Mouse (Mus musculus) midbrain, embryonic 16.5 days (tissue): Measurements from ENCODE around the gene Tanc1. TPM values are rescaled to one million over a fixed set of nuclear protein-coding genes. Genes with fewer than 3 reads are reported as not detected.

Experiments
- ATAC-seq: fragments of 200-750 bp; cut with Nextera tagmentation; 2 replicates; pipeline ENCODE4 v1.8.0; 2017; ENCODE audit warnings: moderate TSS enrichment
- H3K27ac ChIP-seq: fragments of 300-500 bp; sonication (generic); 2 replicates; pipeline ENCODE4 v1.5.1; 2014; ENCODE audit warnings: mild to moderate bottlenecking, low read length, mixed read lengths
- H3K27me3 ChIP-seq: fragments of 300-500 bp; sonication (generic); 2 replicates; pipeline ENCODE4 v1.6.1; 2014; ENCODE audit warnings: low read depth, low read length, mixed read lengths; ENCODE audit not compliant: control insufficient read depth, insufficient read depth
- H3K36me3 ChIP-seq: fragments of 300-500 bp; sonication (generic); 2 replicates; pipeline ENCODE4 v1.6.1; 2014; ENCODE audit warnings: mild to moderate bottlenecking, low read length, moderate library complexity, mixed read lengths; ENCODE audit not compliant: control insufficient read depth, insufficient read depth
- H3K4me1 ChIP-seq: fragments of 300-500 bp; sonication (generic); 2 replicates; pipeline ENCODE4 v1.6.1; 2014; ENCODE audit warnings: mild to moderate bottlenecking, low read length, mixed read lengths; ENCODE audit not compliant: control insufficient read depth, insufficient read depth
- H3K4me2 ChIP-seq: fragments of 300-500 bp; sonication (generic); 2 replicates; pipeline ENCODE4 v1.6.1; 2014; ENCODE audit warnings: mild to moderate bottlenecking, low read length, mixed read lengths
- H3K4me3 ChIP-seq: fragments of 300-500 bp; sonication (generic); 2 replicates; pipeline ENCODE4 v1.5.1; 2014; ENCODE audit warnings: low read depth, mild to moderate bottlenecking, low read length, moderate library complexity, mixed read lengths
- H3K9ac ChIP-seq: fragments of 300-500 bp; sonication (generic); 2 replicates; pipeline ENCODE4 v1.6.1; 2014; ENCODE audit warnings: low read depth, low read length, mixed read lengths
- H3K9me3 ChIP-seq: fragments of 300-500 bp; sonication (generic); replicated peaks from 2 replicates; pipeline ENCODE4 v1.6.1; 2014; ENCODE audit warnings: mild to moderate bottlenecking, low read length, mixed read lengths; ENCODE audit not compliant: control insufficient read depth, poor library complexity, severe bottlenecking
- WGBS: fragments of 180-500 bp; shearing (Covaris S2); extraction: QIAGEN DNeasy Blood & Tissue Kit; methylation state at CpG from one replicate; pipeline ENCODE4 v1.1.7; 2014; 5-methylcytosine and 5-hydroxymethylcytosine counted together
- polyA plus RNA-seq: library from polyadenylated mRNA; unstranded; fragments of >200 nt; fragmentation: Nextera tagmentation; extraction: Ambion mirVana; gene quantifications from 2 replicates; pipeline ENCODE4 v1.2.1, GENCODE M21; 2015

Tanc1 gene
- polyA plus RNA-seq, 1 experiment from 2014 or later = 4.2 TPM

DNA sequence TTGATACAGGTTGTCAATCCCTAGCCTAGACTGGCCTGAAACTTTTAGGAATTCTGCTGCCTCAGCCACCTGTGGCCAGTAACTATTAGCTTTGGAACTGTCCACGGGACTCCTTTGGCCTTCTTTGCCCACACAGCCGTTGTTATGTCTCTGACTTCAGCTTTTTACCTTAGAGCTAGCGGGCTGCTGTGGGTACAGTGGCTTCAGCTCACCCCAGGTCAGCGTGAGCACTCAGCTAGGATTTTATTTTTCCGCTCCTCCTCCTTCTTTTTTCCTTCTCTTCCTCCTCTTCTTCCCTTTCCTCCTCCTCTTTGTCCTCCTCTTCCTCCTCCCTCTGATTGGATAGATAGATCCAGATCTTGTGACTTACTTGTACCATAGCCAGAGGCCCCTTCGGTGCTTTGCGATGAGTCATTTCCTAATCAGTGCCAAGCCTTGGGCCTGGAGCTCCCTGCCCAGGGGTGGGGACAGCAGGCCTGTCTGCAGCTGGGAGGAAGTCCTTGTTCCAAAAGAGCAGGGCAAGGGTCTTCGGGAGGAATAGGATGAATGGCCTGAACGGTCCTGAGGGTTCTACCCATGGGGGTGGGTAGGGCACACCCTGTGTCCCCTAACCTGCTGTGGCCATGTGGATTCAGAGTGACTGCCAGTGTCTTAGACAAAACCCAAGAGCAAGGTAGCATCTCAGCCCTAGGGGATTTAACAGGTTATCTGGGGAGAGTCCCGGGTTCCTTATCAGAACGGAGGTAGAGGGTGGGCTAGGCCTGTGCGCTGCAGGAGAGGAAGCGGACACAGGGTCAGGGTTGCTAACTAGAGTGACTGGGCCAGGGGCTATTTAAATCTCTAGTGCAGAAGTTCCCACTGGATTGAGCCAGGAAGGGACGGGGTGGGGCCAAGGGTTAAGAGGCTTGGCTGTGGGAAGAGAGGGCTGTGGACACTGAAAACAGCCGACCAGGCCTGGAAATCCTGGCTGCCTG is 58.5 kb downstream of the Tanc1 start:
- 73% methylated on average over 15 of the region's 15 CpGs for WGBS

GRCm38 (mm10) chr2:59671671-59672070 is 59.8 kb downstream of the Tanc1 start:
- Histone ChIP-seq H3K27ac (no peak overlapping the region), H3K36me3 (no peaks in the 10 kb centered on the region), H3K4me1 (no peaks in the 10 kb centered on the region), H3K4me2 (no peak overlapping the region), H3K27me3 (no peaks in the 10 kb centered on the region), H3K9ac (no peak overlapping the region), H3K4me3 (no peak overlapping the region), H3K9me3 (no peaks in the 10 kb centered on the region)
- ATAC-seq = no peak
- WGBS = 49% methylated on average over 8 of the region's 8 CpGs

More for the DNA sequence above, 58.5 kb downstream of the Tanc1 start:
- Histone ChIP-seq H3K9me3 (no peaks in the 10 kb centered on the region), H3K9ac (no peak overlapping the region), H3K4me2 (no peak overlapping the region), H3K4me1 (no peaks in the 10 kb centered on the region), H3K27ac (no peak overlapping the region), H3K36me3 (no peaks in the 10 kb centered on the region), H3K27me3 (no peaks in the 10 kb centered on the region), H3K4me3 (no peak overlapping the region)
- ATAC-seq = peak; percentile 28; the same call in 1 of the 2 replicates

GRCm38 (mm10) chr2:59672086-59672485 is 60.2 kb downstream of the Tanc1 start:
- H3K27me3 ChIP-seq = no peaks in the 10 kb centered on the region
- no peaks in the 10 kb centered on the region for H3K36me3 ChIP-seq
- no peaks in the 10 kb centered on the region for H3K4me1 ChIP-seq
- no peaks in the 10 kb centered on the region for H3K9me3 ChIP-seq
- no peak for ATAC-seq
- no peak overlapping the region for H3K4me2 ChIP-seq
- no peak overlapping the region for H3K4me3 ChIP-seq
- no peak overlapping the region for H3K27ac ChIP-seq
- no peak overlapping the region for H3K9ac ChIP-seq
- WGBS = 23% methylated on average over 4 of the region's 4 CpGs

DNA sequence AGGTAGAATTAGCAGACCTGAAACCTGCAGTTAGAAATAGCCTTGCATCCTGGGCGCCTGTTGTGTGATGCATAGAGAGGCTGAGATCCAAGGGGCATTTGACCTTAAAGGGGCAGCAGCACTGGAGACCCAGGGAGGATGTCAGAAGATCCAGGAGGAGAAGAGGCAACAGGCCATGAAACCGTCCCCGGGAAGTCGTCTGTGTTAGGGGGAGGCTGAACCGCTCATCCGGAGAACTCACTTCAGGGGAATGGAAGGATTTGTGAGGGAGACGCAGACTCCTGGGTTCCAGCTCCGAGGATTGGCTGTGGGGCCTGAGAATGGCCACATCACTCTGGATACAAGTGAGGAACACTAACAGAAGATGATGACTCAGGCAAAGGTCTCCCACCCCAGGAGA is 60.8 kb downstream of the Tanc1 start:
- Histone ChIP-seq H3K36me3 (no peaks in the 10 kb centered on the region), H3K27me3 (no peaks in the 10 kb centered on the region), H3K9ac (no peak overlapping the region), H3K9me3 (no peaks in the 10 kb centered on the region), H3K4me1 (no peaks in the 10 kb centered on the region), H3K4me2 (no peak overlapping the region), H3K4me3 (no peak overlapping the region), H3K27ac (no peak overlapping the region)
- 42% methylated on average over 8 of the region's 8 CpGs for WGBS
- ATAC-seq = no peak

GRCm38 (mm10) chr2:59673351-59673750 is 61.5 kb downstream of the Tanc1 start:
- Histone ChIP-seq H3K4me2 (no peak overlapping the region), H3K9ac (no peak overlapping the region), H3K27ac (no peak overlapping the region), H3K4me1 (no peaks in the 10 kb centered on the region), H3K27me3 (no peaks in the 10 kb centered on the region), H3K9me3 (no peaks in the 10 kb centered on the region), H3K4me3 (no peak overlapping the region), H3K36me3 (no peaks in the 10 kb centered on the region)
- WGBS = 90% methylated on average over 6 of the region's 6 CpGs
- no peak for ATAC-seq

DNA sequence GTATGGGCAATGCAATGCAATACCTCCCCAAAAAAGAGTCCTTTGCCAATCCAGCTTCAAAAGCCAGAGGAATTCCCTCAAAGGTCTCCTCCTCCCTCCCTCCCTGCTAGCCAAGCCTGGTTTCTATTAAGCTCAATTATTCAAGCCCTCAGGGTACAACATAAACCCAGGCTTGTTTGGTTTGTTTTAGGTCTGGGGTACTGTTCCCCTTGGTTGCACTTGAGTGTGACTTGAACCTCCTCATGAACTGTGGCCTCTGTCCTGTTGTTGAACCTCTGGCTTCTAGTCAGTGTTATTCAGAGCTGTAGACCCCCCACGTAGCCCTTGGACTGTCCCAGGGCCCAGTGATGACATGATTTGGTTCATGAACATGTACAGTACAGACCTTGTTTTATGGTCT is 62.0 kb downstream of the Tanc1 start:
- no peaks in the 10 kb centered on the region for H3K36me3 ChIP-seq
- H3K27me3 ChIP-seq = no peaks in the 10 kb centered on the region
- no peaks in the 10 kb centered on the region for H3K9me3 ChIP-seq
- H3K4me3 ChIP-seq = no peak overlapping the region
- H3K4me1 ChIP-seq = no peaks in the 10 kb centered on the region
- no peak overlapping the region for H3K9ac ChIP-seq
- ATAC-seq = no peak
- 71% methylated on average over 1 of the region's 1 CpGs for WGBS
- H3K27ac ChIP-seq = no peak overlapping the region
- no peak overlapping the region for H3K4me2 ChIP-seq

DNA sequence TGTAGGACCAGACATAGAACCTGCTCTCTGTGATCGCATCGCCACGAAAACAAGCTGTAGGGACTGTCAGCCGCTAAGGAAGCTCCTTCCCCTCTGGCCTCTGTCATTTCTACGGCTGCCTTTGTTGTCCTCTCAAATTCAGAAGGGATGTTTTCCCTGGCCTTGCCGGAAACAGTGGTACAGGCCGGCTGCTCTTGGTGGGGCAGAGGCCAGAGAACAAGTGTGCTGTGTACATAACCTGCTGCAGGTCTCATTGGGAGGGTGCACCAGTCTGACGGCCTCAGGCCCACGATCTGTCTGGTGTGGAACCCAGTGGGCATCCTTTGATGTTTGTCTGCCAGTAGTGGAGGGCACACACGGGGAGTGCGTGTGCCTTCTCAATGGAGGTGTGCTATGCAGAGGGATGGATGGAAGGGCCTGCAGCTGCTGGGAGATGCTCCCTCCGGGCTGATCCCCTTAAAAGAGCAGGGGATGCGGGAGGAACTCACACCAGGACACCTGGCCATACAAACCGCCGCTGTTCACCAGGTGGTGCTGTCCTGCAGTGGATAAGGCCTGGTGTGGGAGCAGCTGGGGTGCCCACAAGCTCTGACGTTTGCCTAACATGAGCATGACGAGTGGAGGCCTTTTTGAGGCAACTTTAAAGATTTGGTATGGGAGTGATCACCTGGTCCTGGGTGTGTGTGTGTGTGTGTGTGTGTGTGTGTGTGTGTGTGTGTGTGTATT is 63.6 kb downstream of the Tanc1 start:
- Histone ChIP-seq H3K4me1 (no peaks in the 10 kb centered on the region), H3K27ac (no peak overlapping the region), H3K4me3 (no peak overlapping the region), H3K9me3 (no peaks in the 10 kb centered on the region), H3K9ac (no peak overlapping the region), H3K36me3 (no peaks in the 10 kb centered on the region), H3K27me3 (no peaks in the 10 kb centered on the region), H3K4me2 (no peak overlapping the region)
- no peak for ATAC-seq
- WGBS = 40% methylated on average over 17 of the region's 17 CpGs

GRCm38 (mm10) chr2:59676041-59676440 is 64.2 kb downstream of the Tanc1 start:
- ATAC-seq = no peak
- no peaks in the 10 kb centered on the region for H3K36me3 ChIP-seq
- H3K27ac ChIP-seq = no peak overlapping the region
- H3K4me2 ChIP-seq = no peak overlapping the region
- H3K27me3 ChIP-seq = no peaks in the 10 kb centered on the region
- 82% methylated on average over 6 of the region's 6 CpGs for WGBS
- no peaks in the 10 kb centered on the region for H3K4me1 ChIP-seq
- no peak overlapping the region for H3K4me3 ChIP-seq
- no peak overlapping the region for H3K9ac ChIP-seq
- no peaks in the 10 kb centered on the region for H3K9me3 ChIP-seq

DNA sequence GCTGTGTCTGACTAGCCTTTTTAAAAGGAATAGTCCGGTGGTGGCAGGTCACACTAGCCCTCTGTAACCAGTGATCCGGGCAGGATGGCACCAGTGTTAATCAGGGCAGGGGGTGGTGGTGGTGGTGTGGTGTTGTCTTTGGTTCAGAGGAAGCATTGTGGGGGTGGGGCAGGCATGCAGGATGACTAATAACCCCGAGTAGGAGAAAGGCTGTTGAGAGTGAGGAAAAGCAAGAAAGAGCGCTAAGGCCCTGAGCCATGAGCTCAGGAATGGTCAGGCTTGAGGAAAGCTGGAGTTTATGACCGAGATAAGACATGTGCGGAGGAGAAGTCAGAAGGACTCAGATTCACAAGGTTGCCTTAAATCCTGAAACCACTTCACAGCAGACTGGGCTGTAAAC is 64.6 kb downstream of the Tanc1 start:
- ATAC-seq = no peak

More for the DNA sequence above, 64.6 kb downstream of the Tanc1 start:
- H3K4me3 ChIP-seq = no peak overlapping the region
- H3K4me2 ChIP-seq = no peak overlapping the region
- H3K4me1 ChIP-seq = no peaks in the 10 kb centered on the region
- H3K27ac ChIP-seq = no peak overlapping the region
- H3K27me3 ChIP-seq = no peaks in the 10 kb centered on the region
- 74% methylated on average over 6 of the region's 6 CpGs for WGBS
- H3K9ac ChIP-seq = no peak overlapping the region
- no peaks in the 10 kb centered on the region for H3K9me3 ChIP-seq
- H3K36me3 ChIP-seq = no peaks in the 10 kb centered on the region
